Mouse (Mus musculus): ENCODE data around the gene Igf1r. TPM values are rescaled to one million over a fixed set of nuclear protein-coding genes. Genes with fewer than 3 reads are reported as not detected.

The Igf1r gene
- total RNA-seq, 1 experiment, result 23.5 TPM

GRCm38 (mm10) chr7:68039550-68039949 is 86.9 kb downstream of the Igf1r start:
- DNase-seq (ENCODE audit: low read depth, low spot score), result no peak
- no peak overlapping the region for H3K4me3 ChIP-seq (ENCODE audit: insufficient read depth in 1 of 2, low read depth in 1 of 2, low read length in 2 of 2, poor library complexity in 1 of 2, severe bottlenecking in 1 of 2)
- no peaks in the 10 kb centered on the region for H3K4me1 ChIP-seq (ENCODE audit: control insufficient read depth in 2 of 2, insufficient read depth in 2 of 2, low read length in 2 of 2, poor library complexity in 1 of 2)
- no peak overlapping the region for H3K27ac ChIP-seq (ENCODE audit: insufficient read depth, low read depth, low read length, poor library complexity, severe bottlenecking)
- H3K9ac ChIP-seq (ENCODE audit: insufficient read depth, low read depth, low read length, poor library complexity, severe bottlenecking), result no peak overlapping the region
- in situ Hi-C loops (cut with MboI; ENCODE audit: low sequenced_read_pairs in 2 of 2, unreplicated experiment in 2 of 2), result no loop called here
- TF ChIP-seq MAFK (IDR thresholded peaks at IDR 0.05; ENCODE audit: insufficient read depth, low read depth, low read length) (no peak), CHD2 (IDR thresholded peaks at IDR 0.05; ENCODE audit: low read depth, low read length) (no peak), ZC3H11A (IDR thresholded peaks at IDR 0.05; ENCODE audit: borderline replicate concordance, low read depth, low read length) (no peak), HCFC1 (IDR thresholded peaks at IDR 0.05; ENCODE audit: borderline replicate concordance, insufficient read depth, low read length) (no peak), ZNF384 (IDR thresholded peaks at IDR 0.05; ENCODE audit: low read depth, low read length) (no peak)
- H3K36me3 ChIP-seq (ENCODE audit: control insufficient read depth, insufficient read depth, low read length, poor library complexity, severe bottlenecking), result no peaks in the 10 kb centered on the region
- no peaks in the 10 kb centered on the region for H3K9me3 ChIP-seq (ENCODE audit: control insufficient read depth, insufficient read depth, low read depth, low read length)

- no peaks in the 10 kb centered on the region for H3K9me3 ChIP-seq (ENCODE audit: control insufficient read depth, insufficient read depth, low read depth, low read length)
- in situ Hi-C loops (cut with MboI; ENCODE audit: low sequenced_read_pairs in 2 of 2, unreplicated experiment in 2 of 2), result no loop called here
- no peaks in the 10 kb centered on the region for H3K36me3 ChIP-seq (ENCODE audit: control insufficient read depth, insufficient read depth, low read length, poor library complexity, severe bottlenecking)
- no peak overlapping the region for H3K27ac ChIP-seq (ENCODE audit: insufficient read depth, low read depth, low read length, poor library complexity, severe bottlenecking)
- no peak overlapping the region for H3K9ac ChIP-seq (ENCODE audit: insufficient read depth, low read depth, low read length, poor library complexity, severe bottlenecking)
- DNase-seq (ENCODE audit: low read depth, low spot score), result no peak
- H3K4me1 ChIP-seq (ENCODE audit: control insufficient read depth in 2 of 2, insufficient read depth in 2 of 2, low read length in 2 of 2, poor library complexity in 1 of 2), result no peaks in the 10 kb centered on the region
- H3K4me3 ChIP-seq (ENCODE audit: insufficient read depth in 1 of 2, low read depth in 1 of 2, low read length in 2 of 2, poor library complexity in 1 of 2, severe bottlenecking in 1 of 2), result no peak overlapping the region
- TF ChIP-seq ZNF384 (IDR thresholded peaks at IDR 0.05; ENCODE audit: low read depth, low read length), result no peak
- TF ChIP-seq MAFK (IDR thresholded peaks at IDR 0.05; ENCODE audit: insufficient read depth, low read depth, low read length), result no peak
- no peak for TF ChIP-seq HCFC1 (IDR thresholded peaks at IDR 0.05; ENCODE audit: borderline replicate concordance, insufficient read depth, low read length)
- no peak for TF ChIP-seq ZC3H11A (IDR thresholded peaks at IDR 0.05; ENCODE audit: borderline replicate concordance, low read depth, low read length)
- TF ChIP-seq CHD2 (IDR thresholded peaks at IDR 0.05; ENCODE audit: low read depth, low read length), result no peak
These were observed 92.0 kb downstream of the Igf1r start for GRCm38 (mm10) chr7:68044621-68045020.

GRCm38 (mm10) chr7:68047152-68047551 is 94.5 kb downstream of the Igf1r start:
- no peak for DNase-seq (ENCODE audit: low read depth, low spot score)
- Histone ChIP-seq H3K36me3 (ENCODE audit: control insufficient read depth, insufficient read depth, low read length, poor library complexity, severe bottlenecking) (no peaks in the 10 kb centered on the region), H3K9ac (ENCODE audit: insufficient read depth, low read depth, low read length, poor library complexity, severe bottlenecking) (no peak overlapping the region), H3K9me3 (ENCODE audit: control insufficient read depth, insufficient read depth, low read depth, low read length) (no peaks in the 10 kb centered on the region), H3K4me3 (ENCODE audit: insufficient read depth in 1 of 2, low read depth in 1 of 2, low read length in 2 of 2, poor library complexity in 1 of 2, severe bottlenecking in 1 of 2) (no peak overlapping the region), H3K4me1 (ENCODE audit: control insufficient read depth in 2 of 2, insufficient read depth in 2 of 2, low read length in 2 of 2, poor library complexity in 1 of 2) (no peaks in the 10 kb centered on the region), H3K27ac (ENCODE audit: insufficient read depth, low read depth, low read length, poor library complexity, severe bottlenecking) (no peak overlapping the region)
- in situ Hi-C loops (cut with MboI; ENCODE audit: low sequenced_read_pairs in 2 of 2, unreplicated experiment in 2 of 2), result no loop called here
- TF ChIP-seq MAFK (IDR thresholded peaks at IDR 0.05; ENCODE audit: insufficient read depth, low read depth, low read length) (no peak), HCFC1 (IDR thresholded peaks at IDR 0.05; ENCODE audit: borderline replicate concordance, insufficient read depth, low read length) (no peak), ZNF384 (IDR thresholded peaks at IDR 0.05; ENCODE audit: low read depth, low read length) (no peak), CHD2 (IDR thresholded peaks at IDR 0.05; ENCODE audit: low read depth, low read length) (no peak), ZC3H11A (IDR thresholded peaks at IDR 0.05; ENCODE audit: borderline replicate concordance, low read depth, low read length) (no peak)

DNA sequence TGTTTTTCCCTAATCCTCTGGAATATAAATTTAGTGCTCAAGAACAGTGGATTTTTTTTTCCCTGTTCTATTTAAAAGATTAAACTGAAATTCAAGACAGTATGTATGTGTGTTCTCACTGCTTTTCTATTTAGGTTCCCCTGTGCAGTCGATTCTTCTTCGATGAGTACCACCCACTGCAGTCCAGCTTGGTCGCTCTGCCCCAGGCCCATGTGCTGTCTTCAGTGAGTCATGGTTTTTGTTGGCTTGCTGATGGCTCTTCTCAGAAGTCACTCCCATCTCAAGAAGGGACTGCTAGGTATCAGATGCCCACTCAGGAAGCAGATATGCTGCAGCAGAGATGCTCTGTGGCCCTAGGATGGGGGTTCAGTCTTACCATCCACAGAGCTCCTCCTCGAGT is 95.9 kb downstream of the Igf1r start:
- no peaks in the 10 kb centered on the region for H3K9me3 ChIP-seq (ENCODE audit: control insufficient read depth, insufficient read depth, low read depth, low read length)
- no peaks in the 10 kb centered on the region for H3K36me3 ChIP-seq (ENCODE audit: control insufficient read depth, insufficient read depth, low read length, poor library complexity, severe bottlenecking)
- TF ChIP-seq ZC3H11A (IDR thresholded peaks at IDR 0.05; ENCODE audit: borderline replicate concordance, low read depth, low read length), result no peak
- TF ChIP-seq ZNF384 (IDR thresholded peaks at IDR 0.05; ENCODE audit: low read depth, low read length), result no peak
- TF ChIP-seq CHD2 (IDR thresholded peaks at IDR 0.05; ENCODE audit: low read depth, low read length), result no peak
- no peak for TF ChIP-seq MAFK (IDR thresholded peaks at IDR 0.05; ENCODE audit: insufficient read depth, low read depth, low read length)
- TF ChIP-seq HCFC1 (IDR thresholded peaks at IDR 0.05; ENCODE audit: borderline replicate concordance, insufficient read depth, low read length), result no peak
- H3K4me1 ChIP-seq (ENCODE audit: control insufficient read depth in 2 of 2, insufficient read depth in 2 of 2, low read length in 2 of 2, poor library complexity in 1 of 2), result peaks cover 0 to 3% of the 10 kb centered on the region in 2 experiments; a peak in 2 of 4 replicates
- no peak overlapping the region for H3K4me3 ChIP-seq (ENCODE audit: insufficient read depth in 1 of 2, low read depth in 1 of 2, low read length in 2 of 2, poor library complexity in 1 of 2, severe bottlenecking in 1 of 2)
- no peak overlapping the region for H3K9ac ChIP-seq (ENCODE audit: insufficient read depth, low read depth, low read length, poor library complexity, severe bottlenecking)
- no peak for DNase-seq (ENCODE audit: low read depth, low spot score)
- in situ Hi-C loops (cut with MboI; ENCODE audit: low sequenced_read_pairs in 2 of 2, unreplicated experiment in 2 of 2), result no loop called here
- no peak overlapping the region for H3K27ac ChIP-seq (ENCODE audit: insufficient read depth, low read depth, low read length, poor library complexity, severe bottlenecking)

DNA sequence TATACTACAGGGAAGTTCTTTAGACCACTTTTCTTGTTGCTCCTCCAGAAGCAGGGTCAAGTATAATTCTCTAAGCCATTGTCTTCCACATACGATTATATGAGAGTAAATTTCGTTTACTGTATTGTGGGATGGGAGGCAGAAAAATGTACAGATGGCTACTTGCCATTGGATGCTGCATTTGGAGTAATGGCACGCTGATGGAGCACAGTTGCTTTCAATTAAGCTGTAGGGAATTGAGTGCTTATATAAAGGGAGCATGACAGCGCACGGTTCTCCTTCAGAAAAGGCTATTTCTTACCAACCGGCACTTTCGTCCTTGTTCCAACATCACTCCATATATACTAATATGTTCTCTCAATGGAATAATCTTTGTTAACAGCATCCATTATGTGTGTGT is 96.4 kb downstream of the Igf1r start:
- H3K9me3 ChIP-seq (ENCODE audit: control insufficient read depth, insufficient read depth, low read depth, low read length), result no peaks in the 10 kb centered on the region
- DNase-seq (ENCODE audit: low read depth, low spot score), result no peak
- H3K4me3 ChIP-seq (ENCODE audit: insufficient read depth in 1 of 2, low read depth in 1 of 2, low read length in 2 of 2, poor library complexity in 1 of 2, severe bottlenecking in 1 of 2), result no peak overlapping the region
- in situ Hi-C loops (cut with MboI; ENCODE audit: low sequenced_read_pairs in 2 of 2, unreplicated experiment in 2 of 2), result no loop called here
- H3K36me3 ChIP-seq (ENCODE audit: control insufficient read depth, insufficient read depth, low read length, poor library complexity, severe bottlenecking), result no peaks in the 10 kb centered on the region
- H3K27ac ChIP-seq (ENCODE audit: insufficient read depth, low read depth, low read length, poor library complexity, severe bottlenecking), result no peak overlapping the region
- peaks cover 4 to 8% of the 10 kb centered on the region in 2 experiments; a peak in 3 of 4 replicates for H3K4me1 ChIP-seq (ENCODE audit: control insufficient read depth in 2 of 2, insufficient read depth in 2 of 2, low read length in 2 of 2, poor library complexity in 1 of 2)
- H3K9ac ChIP-seq (ENCODE audit: insufficient read depth, low read depth, low read length, poor library complexity, severe bottlenecking), result no peak overlapping the region
- no peak for TF ChIP-seq HCFC1 (IDR thresholded peaks at IDR 0.05; ENCODE audit: borderline replicate concordance, insufficient read depth, low read length)
- TF ChIP-seq MAFK (IDR thresholded peaks at IDR 0.05; ENCODE audit: insufficient read depth, low read depth, low read length), result no peak
- no peak for TF ChIP-seq CHD2 (IDR thresholded peaks at IDR 0.05; ENCODE audit: low read depth, low read length)
- TF ChIP-seq ZNF384 (IDR thresholded peaks at IDR 0.05; ENCODE audit: low read depth, low read length), result no peak
- no peak for TF ChIP-seq ZC3H11A (IDR thresholded peaks at IDR 0.05; ENCODE audit: borderline replicate concordance, low read depth, low read length)
